Mouse (Mus musculus) limb, embryonic 14.5 days (tissue): Measurements from ENCODE around the gene Racgap1. TPM values are rescaled to one million over a fixed set of nuclear protein-coding genes. Genes with fewer than 3 reads are reported as not detected.

ENCODE experiments used
- ATAC-seq: fragments of 200-750 bp; cut with Nextera tagmentation; 2 replicates; pipeline ENCODE4 v1.8.0; 2017; ENCODE audit warnings: low read depth, moderate number of reproducible peaks, moderate TSS enrichment; ENCODE audit not compliant: low FRiP score
- DNase-seq: peaks from one replicate; pipeline ENCODE4 v3.0.0-alpha.2; 2015; ENCODE audit warnings: low spot score
- H3K27ac ChIP-seq: fragments of 300-500 bp; sonication (generic); replicated peaks from 2 replicates; pipeline ENCODE4 v1.5.1; 2014; ENCODE audit warnings: low read depth, mild to moderate bottlenecking, low read length, moderate library complexity, mixed read lengths
- H3K27me3 ChIP-seq: fragments of 300-500 bp; sonication (generic); 2 replicates; pipeline ENCODE4 v1.6.1; 2014; ENCODE audit warnings: low read length, mixed read lengths; ENCODE audit not compliant: control insufficient read depth, insufficient read depth
- H3K36me3 ChIP-seq: fragments of 300-500 bp; sonication (generic); 2 replicates; pipeline ENCODE4 v1.6.1; 2014; ENCODE audit warnings: mild to moderate bottlenecking, low read length, moderate library complexity, mixed read lengths; ENCODE audit not compliant: control insufficient read depth, insufficient read depth
- H3K4me1 ChIP-seq: fragments of 300-500 bp; sonication (generic); 2 replicates; pipeline ENCODE4 v1.6.1; 2014; ENCODE audit warnings: antibody characterized with exemption, low read length, mixed read lengths; ENCODE audit not compliant: control insufficient read depth, insufficient read depth
- H3K4me2 ChIP-seq: fragments of 300-500 bp; sonication (generic); replicated peaks from 2 replicates; pipeline ENCODE4 v1.6.1; 2014; ENCODE audit warnings: low read depth, mild to moderate bottlenecking, low read length, moderate library complexity; ENCODE audit not compliant: severe bottlenecking
- H3K4me3 ChIP-seq: fragments of 300-500 bp; sonication (generic); replicated peaks from 2 replicates; pipeline ENCODE4 v1.5.1; 2014; ENCODE audit warnings: low read length
- H3K9ac ChIP-seq: fragments of 300-500 bp; sonication (generic); 2 replicates; pipeline ENCODE4 v1.6.1; 2014; ENCODE audit warnings: mild to moderate bottlenecking, low read depth, low read length, moderate library complexity; ENCODE audit not compliant: severe bottlenecking
- H3K9me3 ChIP-seq: fragments of 300-500 bp; sonication (generic); 2 replicates; pipeline ENCODE4 v1.6.1; 2016; ENCODE audit warnings: low read length; ENCODE audit not compliant: control insufficient read depth
- POLR2A ChIP-seq: fragments of 200-500 bp; IDR thresholded peaks from 2 replicates; pipeline ENCODE4 v1.8.0; 2012; ENCODE audit warnings: inconsistent platforms, mild to moderate bottlenecking, moderate library complexity, borderline replicate concordance; ENCODE audit not compliant: insufficient read depth, insufficient read length; ENCODE audit errors: extremely low read depth
- WGBS: fragments of 180-500 bp; shearing (Covaris S2); extraction: QIAGEN DNeasy Blood & Tissue Kit; methylation state at CpG from one replicate; pipeline ENCODE4 v1.1.7; 2014; 5-methylcytosine and 5-hydroxymethylcytosine counted together
- polyA plus RNA-seq, 2 experiments: library from polyadenylated mRNA; depleted of rRNA in 1 of 2; stranded (reverse) in 1 of 2; unstranded in 1 of 2; fragments of >200 nt; fragmentation: Nextera tagmentation in 1 of 2; extraction: Ambion mirVana in 1 of 2; gene quantifications; 2 replicates each; pipeline versions ENCODE4 v1.2.1 to v1.2.3; 2012 to 2014

Racgap1 gene
- polyA plus RNA-seq, 2 experiments = 82.1 to 107 TPM

- Histone ChIP-seq H3K27me3 (no peaks in the 10 kb centered on the region; the same call in 1 of the 2 replicates), H3K9ac (no peak overlapping the region), H3K27ac (peak overlapping the region; percentile 7; the same call in 1 of the 2 replicates), H3K4me3 (no peak overlapping the region), H3K9me3 (no peaks in the 10 kb centered on the region), H3K36me3 (peaks cover 4% of the 10 kb centered on the region; the same call in 1 of the 2 replicates), H3K4me2 (peak overlapping the region; percentile 22; the same call in 1 of the 2 replicates), H3K4me1 (peaks cover 6% of the 10 kb centered on the region; the same call in 1 of the 2 replicates)
- no peak for TF ChIP-seq POLR2A
- DNase-seq = peak; percentile 71
- peak; percentile 72; the same call in 1 of the 2 replicates for ATAC-seq
- 5% methylated on average over 12 of the region's 12 CpGs for WGBS
These were observed 36.7 kb downstream of the Racgap1 start for GRCm38 (mm10) chr15:99614753-99615152.

- WGBS = 75% methylated on average over 13 of the region's 13 CpGs
- ATAC-seq (no peak), DNase-seq (no peak)
These were observed 37.2 kb downstream of the Racgap1 start for GRCm38 (mm10) chr15:99614273-99614672.

GRCm38 (mm10) chr15:99611563-99611962, 39.9 kb downstream of the Racgap1 start:
- Histone ChIP-seq H3K36me3 (no peaks in the 10 kb centered on the region), H3K27ac (no peak overlapping the region), H3K4me2 (no peak overlapping the region), H3K4me3 (no peak overlapping the region), H3K4me1 (peaks cover 14% of the 10 kb centered on the region), H3K9ac (no peak overlapping the region), H3K9me3 (no peaks in the 10 kb centered on the region), H3K27me3 (no peaks in the 10 kb centered on the region; the same call in 1 of the 2 replicates)
- no peak for DNase-seq
- ATAC-seq = no peak
- no peak for TF ChIP-seq POLR2A
- 60% methylated on average over 7 of the region's 7 CpGs for WGBS

More at GRCm38 (mm10) chr15:99614273-99614672, 37.2 kb downstream of the Racgap1 start:
- Histone ChIP-seq H3K36me3 (no peaks in the 10 kb centered on the region), H3K4me2 (no peak overlapping the region), H3K9ac (no peak overlapping the region), H3K27ac (no peak overlapping the region), H3K4me1 (peaks cover 6% of the 10 kb centered on the region; the same call in 1 of the 2 replicates), H3K27me3 (no peaks in the 10 kb centered on the region; the same call in 1 of the 2 replicates), H3K9me3 (no peaks in the 10 kb centered on the region), H3K4me3 (no peak overlapping the region)
- no peak for TF ChIP-seq POLR2A

GRCm38 (mm10) chr15:99608382-99609125, 42.9 kb downstream of the Racgap1 start:
- Histone ChIP-seq H3K27me3 (no peaks in the 10 kb centered on the region), H3K4me2 (no peak overlapping the region), H3K27ac (no peak overlapping the region), H3K36me3 (no peaks in the 10 kb centered on the region), H3K4me1 (peaks cover 8% of the 10 kb centered on the region), H3K9me3 (no peaks in the 10 kb centered on the region), H3K9ac (no peak overlapping the region), H3K4me3 (no peak overlapping the region)
- ATAC-seq (no peak), DNase-seq (no peak)
- WGBS = 74% methylated on average over 13 of the region's 13 CpGs
- TF ChIP-seq POLR2A = no peak

- no peak for TF ChIP-seq POLR2A
- H3K4me3 ChIP-seq = no peak overlapping the region
- DNase-seq (no peak), ATAC-seq (no peak)
- 12% methylated on average over 10 of the region's 10 CpGs for WGBS
- H3K4me1 ChIP-seq = peaks cover 8% of the 10 kb centered on the region
- H3K27ac ChIP-seq = no peak overlapping the region
- no peak overlapping the region for H3K9ac ChIP-seq
- H3K4me2 ChIP-seq = no peak overlapping the region
- H3K36me3 ChIP-seq = no peaks in the 10 kb centered on the region
- H3K9me3 ChIP-seq = no peaks in the 10 kb centered on the region
- H3K27me3 ChIP-seq = no peaks in the 10 kb centered on the region
These were observed 43.9 kb downstream of the Racgap1 start for GRCm38 (mm10) chr15:99607388-99608113.
